Mouse (Mus musculus): ENCODE results near the gene Nodal. TPM values are rescaled to one million over a fixed set of nuclear protein-coding genes. Genes with fewer than 3 reads are reported as not detected.
A peak's percentile ranks its signal among the peaks of the same experiment; 100 is the strongest.

Gene Nodal
- total and polyA plus RNA-seq, 3 experiments: 0.04 to 0.10 TPM; not detected in 1

DNA sequence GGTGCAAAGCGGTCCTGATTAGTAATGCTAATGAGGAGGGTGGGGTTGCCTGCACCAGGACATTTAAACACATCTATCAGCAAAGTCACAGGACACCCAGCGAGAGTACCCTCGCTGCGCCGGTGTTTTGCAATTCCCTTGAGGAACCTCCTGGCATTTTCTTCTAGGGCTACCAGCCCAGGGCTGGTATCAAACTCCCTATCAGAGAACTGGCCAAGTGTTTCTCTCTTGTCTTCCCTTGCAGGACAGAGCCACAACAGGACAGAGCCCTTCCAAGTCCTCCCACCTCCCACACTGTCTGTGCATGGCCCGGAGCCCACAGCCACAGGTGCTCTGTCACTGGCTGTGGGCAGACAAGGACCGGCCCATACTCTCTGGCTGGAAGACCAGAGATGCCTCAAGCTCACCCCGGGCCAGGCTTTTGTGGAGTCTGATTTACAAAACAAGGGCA is 35.5 kb upstream of the Nodal start:
- 7% methylated on average over 8 of the region's 8 CpGs for WGBS
- H3K36me3 ChIP-seq (ENCODE audit: control insufficient read depth, insufficient read depth, low read length): peaks cover 2% of the 10 kb centered on the region
- peaks cover 37% of the 10 kb centered on the region for H3K4me1 ChIP-seq (ENCODE audit: control insufficient read depth, insufficient read depth, low read length)
- H3K27me3 ChIP-seq (ENCODE audit: control insufficient read depth, insufficient read depth, low read length): no peaks in the 10 kb centered on the region
- no peak for TF ChIP-seq EP300 (IDR thresholded peaks at IDR 0.05; ENCODE audit: insufficient read depth, low read depth, low read length)
- no peak for TF ChIP-seq CTCF (IDR thresholded peaks at IDR 0.05)
- TF ChIP-seq POLR2A (IDR thresholded peaks at IDR 0.05; ENCODE audit: insufficient read depth, low read depth, low read length): no peak
- H3K9ac ChIP-seq (ENCODE audit: low read depth, low read length): peak overlapping the region; percentile 95
- H3K27ac ChIP-seq: peak overlapping the region; percentile 91
- peak; percentile 41 to 57 for DNase-seq
- peaks cover 2% of the 10 kb centered on the region for H3K79me2 ChIP-seq (replicated peaks; ENCODE audit: control insufficient read depth, insufficient read depth, low read length)
- intact Hi-C loops (cut with DNase I): loop anchor here (1.0 kb wide), 1 partner anchor 16 kb away; no protein-coding TSS in a partner anchor
- peak overlapping the region; percentile 96 for H3K4me3 ChIP-seq

DNA sequence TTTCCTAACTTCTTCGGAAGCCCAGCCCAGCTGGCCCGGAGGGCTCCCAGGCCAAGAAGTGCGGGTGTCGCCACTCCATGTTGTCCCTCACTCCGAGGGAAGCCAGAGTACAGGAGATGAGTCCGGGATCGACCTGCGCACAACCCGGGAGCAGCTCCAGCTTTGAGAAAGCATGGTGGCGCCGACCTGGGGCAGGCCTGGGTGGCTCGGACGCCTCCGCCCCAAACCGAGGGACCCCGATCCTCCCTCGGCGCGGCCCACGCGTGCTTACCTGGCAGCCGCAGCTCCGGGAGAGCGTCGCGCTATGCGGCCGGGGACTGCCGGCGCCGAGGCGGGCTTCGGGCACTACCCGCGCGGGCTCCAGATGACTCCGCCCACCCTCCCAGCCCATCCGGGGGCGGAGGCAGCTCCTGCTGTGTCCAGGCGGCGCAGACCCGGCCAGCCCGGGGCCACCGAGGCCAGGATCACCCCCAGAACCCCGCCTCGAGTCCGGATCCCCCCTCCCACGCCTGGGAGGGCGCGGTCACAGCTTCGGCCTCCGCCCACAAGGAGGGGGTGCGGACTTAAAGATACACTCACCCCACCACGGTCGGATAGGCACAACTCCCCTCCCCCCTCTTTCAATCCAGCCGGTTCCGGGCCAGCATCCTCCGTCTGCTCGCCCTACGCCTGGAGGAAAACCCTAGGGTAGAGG is 34.6 kb upstream of the Nodal start, which contains the start of gene Pald1:
Gene Pald1, minus strand, starts transcription at position 510 of the 694 bp plus-strand sequence.
- peak; percentile 89 to 90 for DNase-seq
- H3K79me2 ChIP-seq (replicated peaks; ENCODE audit: control insufficient read depth, insufficient read depth, low read length): no peaks in the 10 kb centered on the region; the same call in 1 of the 2 replicates
- TF ChIP-seq EP300 (IDR thresholded peaks at IDR 0.05; ENCODE audit: insufficient read depth, low read depth, low read length) (0 out of 2 replicates have a peak, but pooled peaks have one; percentile 2), POLR2A (IDR thresholded peaks at IDR 0.05; ENCODE audit: insufficient read depth, low read depth, low read length) (peak; percentile 72), CTCF (IDR thresholded peaks at IDR 0.05) (no peak)
- H3K9ac ChIP-seq (ENCODE audit: low read depth, low read length): peak within 1 kb of the TSS; percentile 95
- peaks cover 31% of the 10 kb centered on the region for H3K4me1 ChIP-seq (ENCODE audit: control insufficient read depth, insufficient read depth, low read length)
- under 1% methylated on average over 60 of the region's 60 CpGs for WGBS
- H3K4me3 ChIP-seq: peak within 1 kb of the TSS; percentile 96
- H3K27ac ChIP-seq: peak within 1 kb of the TSS; percentile 91
- intact Hi-C loops (cut with DNase I): no loop called here
- H3K36me3 ChIP-seq (ENCODE audit: control insufficient read depth, insufficient read depth, low read length): peaks cover 2% of the 10 kb centered on the region
- H3K27me3 ChIP-seq (ENCODE audit: control insufficient read depth, insufficient read depth, low read length): no peaks in the 10 kb centered on the region

DNA sequence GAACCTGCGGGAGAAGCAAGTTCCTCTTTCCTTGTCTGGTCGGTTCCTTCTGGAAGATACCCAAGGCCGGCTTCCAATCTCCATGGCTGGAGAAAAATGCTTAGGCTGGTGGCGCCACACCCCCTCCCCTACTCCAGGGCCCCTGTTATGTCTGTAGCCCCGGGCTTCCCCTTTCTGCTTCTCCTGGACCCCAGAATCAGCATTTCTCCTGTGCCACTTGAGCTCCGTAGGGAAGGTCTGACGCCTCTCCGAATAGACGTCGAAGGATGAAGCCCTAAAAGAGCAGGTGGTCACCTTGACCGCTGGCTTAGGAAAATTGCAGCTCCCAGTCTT is 34.1 kb upstream of the Nodal start:
- no peak for TF ChIP-seq POLR2A (IDR thresholded peaks at IDR 0.05; ENCODE audit: insufficient read depth, low read depth, low read length)
- TF ChIP-seq EP300 (IDR thresholded peaks at IDR 0.05; ENCODE audit: insufficient read depth, low read depth, low read length): no peak
- intact Hi-C loops (cut with DNase I): no loop called here
- peak overlapping the region; percentile 91 for H3K27ac ChIP-seq
- 10% methylated on average over 11 of the region's 11 CpGs for WGBS
- peak overlapping the region; percentile 95 for H3K9ac ChIP-seq (ENCODE audit: low read depth, low read length)
- peak overlapping the region; percentile 96 for H3K4me3 ChIP-seq
- DNase-seq: no peak
- peaks cover 29% of the 10 kb centered on the region for H3K4me1 ChIP-seq (ENCODE audit: control insufficient read depth, insufficient read depth, low read length)
- H3K27me3 ChIP-seq (ENCODE audit: control insufficient read depth, insufficient read depth, low read length): no peaks in the 10 kb centered on the region
- H3K36me3 ChIP-seq (ENCODE audit: control insufficient read depth, insufficient read depth, low read length): peaks cover 2% of the 10 kb centered on the region
- H3K79me2 ChIP-seq (replicated peaks; ENCODE audit: control insufficient read depth, insufficient read depth, low read length): no peaks in the 10 kb centered on the region; the same call in 1 of the 2 replicates

DNA sequence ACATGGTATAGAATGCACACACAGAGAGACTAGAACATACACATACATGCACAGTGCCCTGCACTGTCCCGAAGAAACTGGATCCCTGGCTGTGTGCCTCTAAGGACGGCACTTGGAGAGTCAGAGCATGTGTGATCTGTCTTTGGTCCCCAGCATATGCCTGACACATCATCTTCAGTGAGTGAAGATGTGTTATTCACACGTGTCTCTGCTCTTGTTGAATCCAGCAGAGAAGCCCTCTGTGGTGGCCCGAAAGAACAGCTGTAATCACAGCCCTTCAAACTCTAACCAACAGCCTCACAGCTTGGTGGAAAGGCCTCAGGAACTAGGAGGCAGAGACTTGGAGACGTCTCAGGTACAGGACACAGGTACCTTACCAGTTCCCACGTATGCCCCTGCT is 32.6 kb upstream of the Nodal start:
- 94% methylated on average over 6 of the region's 6 CpGs for WGBS
- TF ChIP-seq CTCF (IDR thresholded peaks at IDR 0.05): no peak
- TF ChIP-seq EP300 (IDR thresholded peaks at IDR 0.05; ENCODE audit: insufficient read depth, low read depth, low read length): no peak
- no peak for TF ChIP-seq POLR2A (IDR thresholded peaks at IDR 0.05; ENCODE audit: insufficient read depth, low read depth, low read length)
- Histone ChIP-seq H3K27ac (no peak overlapping the region), H3K4me1 (ENCODE audit: control insufficient read depth, insufficient read depth, low read length) (peaks cover 17% of the 10 kb centered on the region), H3K36me3 (ENCODE audit: control insufficient read depth, insufficient read depth, low read length) (no peaks in the 10 kb centered on the region), H3K79me2 (replicated peaks; ENCODE audit: control insufficient read depth, insufficient read depth, low read length) (no peaks in the 10 kb centered on the region), H3K27me3 (ENCODE audit: control insufficient read depth, insufficient read depth, low read length) (no peaks in the 10 kb centered on the region), H3K4me3 (no peak overlapping the region), H3K9ac (ENCODE audit: low read depth, low read length) (no peak overlapping the region)
- intact Hi-C loops (cut with DNase I): no loop called here
- DNase-seq: no peak

DNA sequence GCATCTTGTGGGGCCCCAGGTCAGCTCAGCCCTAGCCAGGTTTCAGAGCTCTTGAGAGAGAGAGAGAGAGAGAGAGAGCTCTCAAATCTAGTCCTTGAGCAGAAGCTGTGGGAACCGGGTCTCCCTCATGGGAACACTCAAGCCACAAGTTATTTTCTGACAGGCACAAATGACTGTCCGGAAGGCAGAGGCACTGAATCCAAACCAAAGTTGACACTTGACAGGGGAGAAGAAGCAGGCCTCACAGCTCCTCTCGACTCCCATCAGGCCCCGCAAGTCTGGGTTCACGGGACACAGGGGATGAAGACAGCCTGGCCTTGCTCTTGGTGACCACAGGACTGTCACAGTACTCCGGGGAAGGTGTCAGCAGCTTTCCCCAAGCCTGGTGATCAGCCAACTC is 31.5 kb upstream of the Nodal start:
- Histone ChIP-seq H3K27ac (no peak overlapping the region), H3K27me3 (ENCODE audit: control insufficient read depth, insufficient read depth, low read length) (no peaks in the 10 kb centered on the region), H3K4me3 (no peak overlapping the region), H3K79me2 (replicated peaks; ENCODE audit: control insufficient read depth, insufficient read depth, low read length) (no peaks in the 10 kb centered on the region), H3K4me1 (ENCODE audit: control insufficient read depth, insufficient read depth, low read length) (peaks cover 9% of the 10 kb centered on the region), H3K9ac (ENCODE audit: low read depth, low read length) (no peak overlapping the region), H3K36me3 (ENCODE audit: control insufficient read depth, insufficient read depth, low read length) (no peaks in the 10 kb centered on the region)
- no peak for TF ChIP-seq EP300 (IDR thresholded peaks at IDR 0.05; ENCODE audit: insufficient read depth, low read depth, low read length)
- TF ChIP-seq CTCF (IDR thresholded peaks at IDR 0.05): no peak
- intact Hi-C loops (cut with DNase I): no loop called here
- peak in 1 of 2 experiments; percentile 24 for DNase-seq
- WGBS: 69% methylated on average over 6 of the region's 6 CpGs

DNA sequence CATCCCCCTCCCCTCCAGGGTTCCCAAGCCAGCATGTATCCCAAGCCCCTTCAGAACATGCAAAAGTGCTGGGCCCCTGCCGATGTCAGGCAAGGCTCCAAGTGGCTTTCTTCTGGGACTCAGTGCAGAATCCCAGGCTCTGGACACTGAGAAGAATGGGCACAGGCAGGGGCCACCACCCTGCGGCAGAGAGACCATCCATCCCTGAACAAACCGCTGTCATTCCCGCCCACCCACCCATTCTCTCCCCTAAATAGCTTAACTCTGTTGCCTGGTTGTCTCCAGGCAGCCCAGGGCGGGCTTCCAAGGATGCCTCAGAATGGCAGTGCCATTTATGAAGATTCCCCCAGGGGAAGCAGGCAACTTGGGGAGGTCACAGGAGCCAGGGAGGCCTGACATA is 28.8 kb upstream of the Nodal start:
- H3K27me3 ChIP-seq (ENCODE audit: control insufficient read depth, insufficient read depth, low read length): no peaks in the 10 kb centered on the region
- DNase-seq: no peak
- H3K9ac ChIP-seq (ENCODE audit: low read depth, low read length): no peak overlapping the region
- H3K36me3 ChIP-seq (ENCODE audit: control insufficient read depth, insufficient read depth, low read length): no peaks in the 10 kb centered on the region
- H3K27ac ChIP-seq: no peak overlapping the region
- H3K79me2 ChIP-seq (replicated peaks; ENCODE audit: control insufficient read depth, insufficient read depth, low read length): no peaks in the 10 kb centered on the region
- TF ChIP-seq EP300 (IDR thresholded peaks at IDR 0.05; ENCODE audit: insufficient read depth, low read depth, low read length) (no peak), POLR2A (IDR thresholded peaks at IDR 0.05; ENCODE audit: insufficient read depth, low read depth, low read length) (no peak), CTCF (IDR thresholded peaks at IDR 0.05) (no peak)
- H3K4me3 ChIP-seq: no peak overlapping the region
- peaks cover 9% of the 10 kb centered on the region for H3K4me1 ChIP-seq (ENCODE audit: control insufficient read depth, insufficient read depth, low read length)
- intact Hi-C loops (cut with DNase I): no loop called here
- 84% methylated on average over 5 of the region's 5 CpGs for WGBS
